Mouse (Mus musculus) embryonic fibroblast, embryonic 13.5 days (primary cell): ENCODE results near the gene Cx3cr1. TPM values are rescaled to one million over a fixed set of nuclear protein-coding genes. Genes with fewer than 3 reads are reported as not detected.

ENCODE experiments used
- H3K27ac ChIP-seq: 2 replicates; pipeline ENCODE4 v1.5.1; 2012; ENCODE audit warnings: low read length, control low read depth, inconsistent platforms; ENCODE audit not compliant: insufficient read depth
- H3K4me1 ChIP-seq: 2 replicates; pipeline ENCODE4 v1.6.1; 2011; ENCODE audit warnings: low read length; ENCODE audit not compliant: control insufficient read depth, insufficient read depth
- H3K4me3 ChIP-seq: 2 replicates; pipeline ENCODE4 v1.5.1; 2011; ENCODE audit warnings: mild to moderate bottlenecking, control low read depth, low read length; ENCODE audit not compliant: insufficient read depth
- CTCF ChIP-seq: IDR thresholded peaks from 2 replicates; pipeline ENCODE4 v1.5.1; 2011; ENCODE audit warnings: mild to moderate bottlenecking, control low read depth, low read length, moderate library complexity, borderline replicate concordance; ENCODE audit not compliant: insufficient read depth
- POLR2A ChIP-seq: IDR thresholded peaks from 2 replicates; pipeline ENCODE4 v1.6.1; 2011; ENCODE audit warnings: low read depth, mild to moderate bottlenecking, control low read depth, low read length, moderate library complexity
- polyA plus RNA-seq: library from polyadenylated mRNA; stranded (reverse); fragments of >200 nt; gene quantifications from 2 replicates; pipeline ENCODE4 v1.2.4, GENCODE M21; 2011; ENCODE audit warnings: low read depth; ENCODE audit not compliant: missing spikeins, insufficient read length

Cx3cr1 gene
- polyA plus RNA-seq = 0.13 and 2.9 TPM in 2 replicates

GRCm38 (mm10) chr9:120069779-120070178, at the start of gene Cx3cr1:
Gene Cx3cr1, minus strand, starts transcription at chr9:120069879.
- no peaks in the 10 kb centered on the region for H3K4me1 ChIP-seq
- no peak within 1 kb of the TSS for H3K27ac ChIP-seq
- TF ChIP-seq CTCF (no peak), POLR2A (no peak)
- no peak within 1 kb of the TSS for H3K4me3 ChIP-seq

- no peak overlapping the region for H3K4me3 ChIP-seq
- H3K4me1 ChIP-seq = no peaks in the 10 kb centered on the region
- TF ChIP-seq POLR2A (no peak), CTCF (no peak)
- H3K27ac ChIP-seq = no peak overlapping the region
Observed at GRCm38 (mm10) chr9:120118212-120118611, 48.5 kb upstream of the Cx3cr1 start.

GRCm38 (mm10) chr9:120116184-120116624, 46.5 kb upstream of the Cx3cr1 start:
- H3K4me1 ChIP-seq = no peaks in the 10 kb centered on the region
- no peak overlapping the region for H3K4me3 ChIP-seq
- no peak overlapping the region for H3K27ac ChIP-seq
- no peak for TF ChIP-seq POLR2A
- TF ChIP-seq CTCF = no peak

- TF ChIP-seq POLR2A (no peak), CTCF (no peak)
- no peak overlapping the region for H3K27ac ChIP-seq
- no peak overlapping the region for H3K4me3 ChIP-seq
- no peaks in the 10 kb centered on the region for H3K4me1 ChIP-seq
Observed at GRCm38 (mm10) chr9:120115580-120115979, 45.9 kb upstream of the Cx3cr1 start.

- Histone ChIP-seq H3K27ac (no peak overlapping the region), H3K4me3 (no peak overlapping the region), H3K4me1 (no peaks in the 10 kb centered on the region)
- no peak for TF ChIP-seq POLR2A
Observed at GRCm38 (mm10) chr9:120114789-120115151, 45.1 kb upstream of the Cx3cr1 start.

GRCm38 (mm10) chr9:120114051-120114788, 44.5 kb upstream of the Cx3cr1 start:
- Histone ChIP-seq H3K27ac (no peak overlapping the region), H3K4me1 (no peaks in the 10 kb centered on the region), H3K4me3 (no peak overlapping the region)
- TF ChIP-seq CTCF = no peak

- Histone ChIP-seq H3K4me1 (no peaks in the 10 kb centered on the region), H3K4me3 (no peak overlapping the region), H3K27ac (no peak overlapping the region)
- no peak for TF ChIP-seq POLR2A
- no peak for TF ChIP-seq CTCF
Observed at GRCm38 (mm10) chr9:120113456-120113855, 43.8 kb upstream of the Cx3cr1 start.

GRCm38 (mm10) chr9:120112472-120112871, 42.8 kb upstream of the Cx3cr1 start:
- H3K27ac ChIP-seq = no peak overlapping the region
- TF ChIP-seq POLR2A = no peak
- no peak for TF ChIP-seq CTCF
- H3K4me1 ChIP-seq = no peaks in the 10 kb centered on the region
- no peak overlapping the region for H3K4me3 ChIP-seq

- Histone ChIP-seq H3K27ac (peak overlapping the region; percentile 49), H3K4me1 (no peaks in the 10 kb centered on the region), H3K4me3 (peak overlapping the region; percentile 81)
- no peak for TF ChIP-seq CTCF
- TF ChIP-seq POLR2A = no peak
Observed at GRCm38 (mm10) chr9:120111156-120111945, 41.7 kb upstream of the Cx3cr1 start.
